Mouse (Mus musculus) midbrain, embryonic 16.5 days (tissue): ENCODE data around the gene Cnnm3. TPM values are rescaled to one million over a fixed set of nuclear protein-coding genes. Genes with fewer than 3 reads are reported as not detected.
"Not testable (repeated sequence)": the region's sequence is repeated elsewhere in the genome, so short reads cannot be mapped to it uniquely, and the experiment has no call there.

Experiments
- ATAC-seq: fragments of 200-750 bp; cut with Nextera tagmentation; 2 replicates; pipeline ENCODE4 v1.8.0; 2017; ENCODE audit warnings: moderate TSS enrichment
- H3K27ac ChIP-seq: fragments of 300-500 bp; sonication (generic); 2 replicates; pipeline ENCODE4 v1.5.1; 2014; ENCODE audit warnings: mild to moderate bottlenecking, low read length, mixed read lengths
- H3K27me3 ChIP-seq: fragments of 300-500 bp; sonication (generic); 2 replicates; pipeline ENCODE4 v1.6.1; 2014; ENCODE audit warnings: low read depth, low read length, mixed read lengths; ENCODE audit not compliant: control insufficient read depth, insufficient read depth
- H3K36me3 ChIP-seq: fragments of 300-500 bp; sonication (generic); 2 replicates; pipeline ENCODE4 v1.6.1; 2014; ENCODE audit warnings: mild to moderate bottlenecking, low read length, moderate library complexity, mixed read lengths; ENCODE audit not compliant: control insufficient read depth, insufficient read depth
- H3K4me1 ChIP-seq: fragments of 300-500 bp; sonication (generic); 2 replicates; pipeline ENCODE4 v1.6.1; 2014; ENCODE audit warnings: mild to moderate bottlenecking, low read length, mixed read lengths; ENCODE audit not compliant: control insufficient read depth, insufficient read depth
- H3K4me2 ChIP-seq: fragments of 300-500 bp; sonication (generic); 2 replicates; pipeline ENCODE4 v1.6.1; 2014; ENCODE audit warnings: mild to moderate bottlenecking, low read length, mixed read lengths
- H3K4me3 ChIP-seq: fragments of 300-500 bp; sonication (generic); 2 replicates; pipeline ENCODE4 v1.5.1; 2014; ENCODE audit warnings: low read depth, mild to moderate bottlenecking, low read length, moderate library complexity, mixed read lengths
- H3K9ac ChIP-seq: fragments of 300-500 bp; sonication (generic); 2 replicates; pipeline ENCODE4 v1.6.1; 2014; ENCODE audit warnings: low read depth, low read length, mixed read lengths
- H3K9me3 ChIP-seq: fragments of 300-500 bp; sonication (generic); replicated peaks from 2 replicates; pipeline ENCODE4 v1.6.1; 2014; ENCODE audit warnings: mild to moderate bottlenecking, low read length, mixed read lengths; ENCODE audit not compliant: control insufficient read depth, poor library complexity, severe bottlenecking
- WGBS: fragments of 180-500 bp; shearing (Covaris S2); extraction: QIAGEN DNeasy Blood & Tissue Kit; methylation state at CpG from one replicate; pipeline ENCODE4 v1.1.7; 2014; 5-methylcytosine and 5-hydroxymethylcytosine counted together
- polyA plus RNA-seq: library from polyadenylated mRNA; unstranded; fragments of >200 nt; fragmentation: Nextera tagmentation; extraction: Ambion mirVana; gene quantifications from 2 replicates; pipeline ENCODE4 v1.2.1, GENCODE M21; 2015

Cnnm3 gene
- polyA plus RNA-seq, 1 experiment from 2014 or later: 4.2 TPM

DNA sequence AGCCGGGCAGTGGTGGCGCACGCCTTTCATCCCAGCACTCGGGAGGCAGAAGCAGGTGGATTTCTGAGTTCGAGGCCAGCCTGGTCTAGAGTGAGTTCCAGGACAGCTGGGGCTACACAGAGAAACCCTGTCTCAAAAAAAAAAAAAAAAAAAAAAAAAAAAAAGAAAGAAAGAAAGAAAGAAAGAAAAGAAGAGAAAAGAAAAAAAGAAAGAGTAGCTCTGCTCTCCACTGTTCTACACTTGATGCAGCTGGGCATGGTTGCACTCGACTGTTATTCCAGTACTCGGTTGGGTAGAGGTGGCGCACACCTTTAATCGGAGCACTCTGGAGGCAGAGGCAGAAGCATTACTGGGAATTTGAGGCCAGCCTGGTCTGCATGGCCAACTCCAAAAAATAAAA is 25.1 kb downstream of the Cnnm3 start, which contains the start of gene Ankrd23:
Gene Ankrd23, minus strand, starts transcription at position 101 of the 400 bp plus-strand sequence.
- H3K4me1 ChIP-seq, ATAC-seq, H3K27ac ChIP-seq, H3K4me3 ChIP-seq, H3K9me3 ChIP-seq, H3K4me2 ChIP-seq, H3K9ac ChIP-seq, H3K27me3 ChIP-seq: not testable (repeated sequence)
- peaks cover 12% of the 10 kb centered on the region for H3K36me3 ChIP-seq
- WGBS: 93% methylated on average over 9 of the region's 9 CpGs

- no peak overlapping the region for H3K4me3 ChIP-seq
- no peak for ATAC-seq
- no peak overlapping the region for H3K27ac ChIP-seq
- no peaks in the 10 kb centered on the region for H3K27me3 ChIP-seq
- H3K9ac ChIP-seq: no peak overlapping the region
- WGBS: 84% methylated on average over 4 of the region's 4 CpGs
- peaks cover 16% of the 10 kb centered on the region for H3K36me3 ChIP-seq
- H3K4me1 ChIP-seq: 0 out of 2 replicates have a peak, but pooled peaks cover under 1% of the 10 kb centered on the region
- no peaks in the 10 kb centered on the region for H3K9me3 ChIP-seq
- H3K4me2 ChIP-seq: no peak overlapping the region
Measured at GRCm38 (mm10) chr1:36538727-36539126, 27.1 kb downstream of the Cnnm3 start.

- 0 out of 2 replicates have a peak, but pooled peaks cover 2% of the 10 kb centered on the region for H3K4me1 ChIP-seq
- no peak within 1 kb of the TSS for H3K9ac ChIP-seq
- H3K9me3 ChIP-seq: no peaks in the 10 kb centered on the region
- no peak within 1 kb of the TSS for H3K27ac ChIP-seq
- H3K36me3 ChIP-seq: peaks cover 16% of the 10 kb centered on the region
- H3K4me2 ChIP-seq: no peak within 1 kb of the TSS
- no peak for ATAC-seq
- H3K4me3 ChIP-seq: no peak within 1 kb of the TSS
- no peaks in the 10 kb centered on the region for H3K27me3 ChIP-seq
- WGBS: 65% methylated on average over 9 of the region's 9 CpGs
Measured at GRCm38 (mm10) chr1:36539186-36539585, 27.5 kb downstream of the Cnnm3 start, which contains the start of gene Gm42417. Gene Gm42417 (minus strand): TSS chr1:36539429.

GRCm38 (mm10) chr1:36540132-36540531 is 28.5 kb downstream of the Cnnm3 start:
- Histone ChIP-seq H3K4me1 (0 out of 2 replicates have a peak, but pooled peaks cover 2% of the 10 kb centered on the region), H3K4me3 (no peak overlapping the region), H3K36me3 (peaks cover 16% of the 10 kb centered on the region), H3K27me3 (no peaks in the 10 kb centered on the region), H3K4me2 (no peak overlapping the region), H3K9me3 (no peaks in the 10 kb centered on the region), H3K9ac (no peak overlapping the region), H3K27ac (no peak overlapping the region)
- ATAC-seq: no peak
- 92% methylated on average over 11 of the region's 11 CpGs for WGBS

- WGBS: 92% methylated on average over 12 of the region's 12 CpGs
Measured at GRCm38 (mm10) chr1:36540807-36541206, 29.1 kb downstream of the Cnnm3 start.

DNA sequence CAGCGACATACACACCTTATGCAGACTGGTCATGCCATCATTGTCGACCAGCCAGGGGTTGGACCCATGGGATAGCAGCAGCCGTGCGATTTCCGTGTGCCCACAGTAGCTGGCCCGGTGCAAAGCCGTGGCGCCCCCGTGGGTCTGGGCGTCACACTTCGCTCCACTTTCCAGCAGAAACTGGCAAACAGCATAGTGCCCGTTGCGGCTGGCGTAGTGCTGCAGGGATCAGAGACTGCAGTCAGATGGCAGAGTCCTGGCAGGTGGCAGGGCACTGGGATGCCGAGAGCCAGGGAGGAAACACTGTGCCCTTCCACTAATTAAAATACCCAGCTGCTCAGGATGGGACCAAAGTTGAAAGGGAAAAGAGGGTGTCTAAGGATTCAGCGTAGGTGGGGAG is 30.2 kb downstream of the Cnnm3 start:
- H3K4me2 ChIP-seq: no peak overlapping the region
- peaks cover 5% of the 10 kb centered on the region; the same call in 1 of the 2 replicates for H3K4me1 ChIP-seq
- H3K9ac ChIP-seq: no peak overlapping the region
- H3K27me3 ChIP-seq: no peaks in the 10 kb centered on the region
- H3K27ac ChIP-seq: no peak overlapping the region
- no peak overlapping the region for H3K4me3 ChIP-seq
- WGBS: 90% methylated on average over 16 of the region's 16 CpGs
- peaks cover 16% of the 10 kb centered on the region for H3K36me3 ChIP-seq
- no peak for ATAC-seq
- no peaks in the 10 kb centered on the region for H3K9me3 ChIP-seq

More at GRCm38 (mm10) chr1:36540807-36541206, 29.1 kb downstream of the Cnnm3 start:
- Histone ChIP-seq H3K4me2 (no peak overlapping the region), H3K9ac (no peak overlapping the region), H3K4me3 (no peak overlapping the region), H3K36me3 (peaks cover 16% of the 10 kb centered on the region), H3K27me3 (no peaks in the 10 kb centered on the region), H3K4me1 (0 out of 2 replicates have a peak, but pooled peaks cover 4% of the 10 kb centered on the region), H3K27ac (no peak overlapping the region), H3K9me3 (no peaks in the 10 kb centered on the region)
- ATAC-seq: no peak

DNA sequence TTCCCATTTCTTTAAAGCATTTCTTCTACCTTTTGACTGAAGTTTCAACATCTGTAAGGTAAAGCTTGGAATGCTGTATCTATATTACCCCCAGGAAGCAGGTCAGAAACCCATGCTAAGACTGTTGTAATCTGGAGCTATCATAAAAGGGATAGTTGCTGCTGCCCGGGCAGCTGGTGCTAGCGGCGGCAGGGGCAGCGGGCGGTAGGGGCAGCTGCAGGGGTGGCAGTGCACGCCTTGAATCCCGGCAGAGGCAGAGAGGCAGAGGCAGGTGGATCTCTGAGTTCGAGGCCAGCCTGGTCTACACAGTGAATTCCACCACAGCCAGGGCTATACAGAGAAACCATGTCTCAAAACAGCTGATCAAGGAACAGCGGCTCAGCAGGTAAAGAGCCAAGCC is 31.3 kb downstream of the Cnnm3 start:
- no peak overlapping the region for H3K4me3 ChIP-seq
- no peaks in the 10 kb centered on the region for H3K9me3 ChIP-seq
- 92% methylated on average over 9 of the region's 9 CpGs for WGBS
- H3K4me2 ChIP-seq: no peak overlapping the region
- no peaks in the 10 kb centered on the region for H3K27me3 ChIP-seq
- H3K27ac ChIP-seq: no peak overlapping the region
- peaks cover 16% of the 10 kb centered on the region for H3K36me3 ChIP-seq
- peaks cover 11% of the 10 kb centered on the region; the same call in 1 of the 2 replicates for H3K4me1 ChIP-seq
- no peak for ATAC-seq
- H3K9ac ChIP-seq: no peak overlapping the region

DNA sequence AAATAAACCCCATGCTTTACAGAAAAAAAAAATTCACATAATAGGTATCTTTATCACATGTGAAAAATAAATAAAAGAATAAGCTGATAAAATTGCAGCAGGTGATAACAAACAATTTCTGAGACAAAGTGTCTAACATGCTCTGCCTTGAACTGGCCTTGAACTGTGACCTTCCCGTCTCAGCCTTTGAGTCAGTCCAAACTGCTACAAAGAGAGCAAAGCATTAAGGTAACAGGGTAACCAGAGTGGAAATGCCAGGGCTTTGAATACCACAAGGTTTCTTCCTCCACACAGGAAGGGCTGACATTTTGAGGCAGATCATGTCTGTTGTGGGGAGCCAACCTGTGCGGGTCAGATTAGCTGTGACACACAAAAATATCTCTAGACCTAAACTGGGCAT is 33.7 kb downstream of the Cnnm3 start:
- Histone ChIP-seq H3K27ac (no peak overlapping the region), H3K9me3 (no peaks in the 10 kb centered on the region), H3K36me3 (peaks cover 24% of the 10 kb centered on the region), H3K9ac (no peak overlapping the region), H3K27me3 (no peaks in the 10 kb centered on the region), H3K4me1 (peaks cover 23% of the 10 kb centered on the region), H3K4me3 (no peak overlapping the region), H3K4me2 (peak overlapping the region; percentile 4; the same call in 1 of the 2 replicates)
- ATAC-seq: no peak
- 83% methylated on average over 2 of the region's 2 CpGs for WGBS

GRCm38 (mm10) chr1:36545845-36546600 is 34.4 kb downstream of the Cnnm3 start:
- Histone ChIP-seq H3K9me3 (no peaks in the 10 kb centered on the region), H3K9ac (peak overlapping the region; percentile 92; the same call in 1 of the 2 replicates), H3K4me3 (peak overlapping the region; percentile 69), H3K27ac (no peak overlapping the region), H3K4me1 (peaks cover 23% of the 10 kb centered on the region), H3K4me2 (peak overlapping the region; percentile 76), H3K36me3 (peaks cover 26% of the 10 kb centered on the region), H3K27me3 (no peaks in the 10 kb centered on the region)
- WGBS: 64% methylated on average over 18 of the region's 19 CpGs
- 0 out of 2 replicates have a peak, but pooled peaks have one; percentile 1 for ATAC-seq
